Mouse (Mus musculus) liver, embryonic 12.5 days (tissue): ENCODE measurements around the gene Amh. TPM values are rescaled to one million over a fixed set of nuclear protein-coding genes. Genes with fewer than 3 reads are reported as not detected.
A peak's percentile ranks its signal among the peaks of the same experiment; 100 is the strongest.
"Not testable (repeated sequence)": the region's sequence is repeated elsewhere in the genome, so short reads cannot be mapped to it uniquely, and the experiment has no call there.

ENCODE experiments used
- ATAC-seq: fragments of 200-750 bp; cut with Nextera tagmentation; 2 replicates; pipeline ENCODE4 v1.8.0; 2017; ENCODE audit warnings: moderate number of reproducible peaks, mild to moderate bottlenecking, moderate library complexity
- H3K27ac ChIP-seq: fragments of 300-500 bp; sonication (generic); 2 replicates; pipeline ENCODE4 v1.5.1; 2016; ENCODE audit warnings: mild to moderate bottlenecking
- H3K27me3 ChIP-seq: fragments of 300-500 bp; sonication (generic); replicated peaks from 2 replicates; pipeline ENCODE4 v1.6.1; 2016; ENCODE audit warnings: mild to moderate bottlenecking, moderate library complexity
- H3K36me3 ChIP-seq: fragments of 300-500 bp; sonication (generic); 2 replicates; pipeline ENCODE4 v1.6.1; 2016; ENCODE audit warnings: mild to moderate bottlenecking, moderate library complexity
- H3K4me1 ChIP-seq: fragments of 300-500 bp; sonication (generic); 2 replicates; pipeline ENCODE4 v1.6.1; 2016
- H3K4me2 ChIP-seq: fragments of 300-500 bp; sonication (generic); 2 replicates; pipeline ENCODE4 v1.6.1; 2016; ENCODE audit warnings: mild to moderate bottlenecking, moderate library complexity
- H3K4me3 ChIP-seq: fragments of 300-500 bp; sonication (generic); 2 replicates; pipeline ENCODE4 v1.5.1; 2016; ENCODE audit warnings: mild to moderate bottlenecking, moderate library complexity
- H3K9ac ChIP-seq: fragments of 300-500 bp; sonication (generic); 2 replicates; pipeline ENCODE4 v1.6.1; 2016; ENCODE audit warnings: mild to moderate bottlenecking, moderate library complexity
- H3K9me3 ChIP-seq: fragments of 300-500 bp; sonication (generic); replicated peaks from 2 replicates; pipeline ENCODE4 v1.6.1; 2016; ENCODE audit warnings: mild to moderate bottlenecking, moderate library complexity
- WGBS: fragments of 180-500 bp; shearing (Covaris S2); methylation state at CpG from one replicate; pipeline ENCODE4 v1.1.7; 2016; ENCODE audit not compliant: insufficient replicate concordance; 5-methylcytosine and 5-hydroxymethylcytosine counted together
- polyA plus RNA-seq: library from polyadenylated mRNA; unstranded; fragments of >200 nt; fragmentation: Nextera tagmentation; extraction: Ambion mirVana; gene quantifications from 2 replicates; pipeline ENCODE4 v1.2.1, GENCODE M21; 2016

Amh gene
- polyA plus RNA-seq, 1 experiment from 2014 or later, result not detected

- Histone ChIP-seq H3K9me3 (no peaks in the 10 kb centered on the region), H3K4me3 (peak overlapping the region; percentile 17; the same call in 1 of the 2 replicates), H3K4me1 (peaks cover 50% of the 10 kb centered on the region), H3K4me2 (peak overlapping the region; percentile 41), H3K27ac (no peak overlapping the region), H3K9ac (no peak overlapping the region), H3K36me3 (peaks cover 6% of the 10 kb centered on the region), H3K27me3 (peaks cover 80% of the 10 kb centered on the region)
- 5% methylated on average over 20 of the region's 20 CpGs for WGBS
- no peak for ATAC-seq
These were observed 5.0 kb downstream of the Amh start for GRCm38 (mm10) chr10:80810084-80810483.

DNA sequence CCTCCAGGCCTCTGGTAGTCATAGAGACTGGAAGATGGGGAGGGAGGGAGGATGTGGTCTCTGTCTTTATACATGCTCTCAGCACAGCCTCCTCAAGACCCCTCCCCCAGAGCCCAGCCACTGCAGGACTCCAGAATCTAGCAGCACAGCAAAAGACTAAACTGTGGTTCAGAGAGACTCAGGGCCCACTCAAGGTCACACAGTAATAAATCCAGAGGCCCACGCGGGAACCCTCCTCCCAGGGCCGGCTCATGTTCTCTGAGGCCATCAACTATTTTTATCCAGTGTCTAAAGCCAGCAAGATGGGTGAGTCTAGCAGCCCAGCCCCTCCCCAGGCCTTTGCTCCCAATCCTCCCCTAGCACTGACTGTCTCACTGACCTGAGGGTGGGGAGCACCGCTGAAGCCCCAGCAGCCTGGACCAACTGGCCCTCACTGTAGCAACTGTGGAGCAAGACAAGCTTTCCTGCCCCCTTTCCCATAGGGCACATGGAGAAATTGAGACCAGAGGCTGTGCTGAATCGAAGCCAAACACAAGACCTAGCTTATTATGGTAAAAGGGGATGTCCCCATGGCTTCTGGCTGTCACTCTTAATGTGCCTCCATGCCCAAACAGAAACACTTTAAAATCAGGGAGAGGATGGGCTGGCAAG is 7.5 kb downstream of the Amh start:
- Histone ChIP-seq H3K27ac (no peak overlapping the region), H3K4me1 (peaks cover 31% of the 10 kb centered on the region), H3K9ac (no peak overlapping the region), H3K4me2 (no peak overlapping the region), H3K27me3 (peaks cover 65% of the 10 kb centered on the region), H3K36me3 (no peaks in the 10 kb centered on the region), H3K9me3 (no peaks in the 10 kb centered on the region), H3K4me3 (no peak overlapping the region)
- ATAC-seq, result no peak
- WGBS, result 39% methylated on average over 5 of the region's 5 CpGs

- no peaks in the 10 kb centered on the region for H3K9me3 ChIP-seq
- 62% methylated on average over 4 of the region's 4 CpGs for WGBS
- H3K36me3 ChIP-seq, result no peaks in the 10 kb centered on the region
- H3K27me3 ChIP-seq, result peaks cover 57% of the 10 kb centered on the region
- peaks cover 30% of the 10 kb centered on the region for H3K4me1 ChIP-seq
- H3K9ac ChIP-seq, result no peak within 1 kb of the TSS
- no peak within 1 kb of the TSS for H3K4me2 ChIP-seq
- no peak within 1 kb of the TSS for H3K4me3 ChIP-seq
- no peak within 1 kb of the TSS for H3K27ac ChIP-seq
- ATAC-seq, result no peak
These were observed 8.3 kb downstream of the Amh start, which contains the start of gene Jsrp1 for GRCm38 (mm10) chr10:80813366-80813765. TSS of gene Jsrp1 (minus strand) at chr10:80813498.

DNA sequence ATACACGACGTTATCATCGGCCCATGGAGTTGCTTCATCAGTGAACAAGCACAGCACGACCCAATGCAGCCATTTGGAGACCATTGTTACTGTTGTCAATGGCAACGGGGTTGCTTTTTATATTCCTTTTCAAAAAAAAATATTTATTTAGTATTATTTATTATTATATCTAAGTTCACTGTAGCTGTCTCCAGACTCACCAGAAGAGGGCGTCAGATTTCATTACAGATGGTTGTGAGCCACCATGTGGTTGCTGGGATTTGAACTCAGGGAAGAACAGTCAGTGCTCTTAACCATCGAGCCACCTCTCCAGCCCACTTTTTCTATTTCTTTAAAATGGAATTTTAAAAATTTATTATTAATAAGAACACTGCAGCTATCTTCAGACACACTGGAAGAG is 9.8 kb downstream of the Amh start:
- WGBS, result 55% methylated on average over 7 of the region's 7 CpGs
- Histone ChIP-seq H3K4me1 (peaks cover 34% of the 10 kb centered on the region), H3K27me3 (peaks cover 42% of the 10 kb centered on the region)

DNA sequence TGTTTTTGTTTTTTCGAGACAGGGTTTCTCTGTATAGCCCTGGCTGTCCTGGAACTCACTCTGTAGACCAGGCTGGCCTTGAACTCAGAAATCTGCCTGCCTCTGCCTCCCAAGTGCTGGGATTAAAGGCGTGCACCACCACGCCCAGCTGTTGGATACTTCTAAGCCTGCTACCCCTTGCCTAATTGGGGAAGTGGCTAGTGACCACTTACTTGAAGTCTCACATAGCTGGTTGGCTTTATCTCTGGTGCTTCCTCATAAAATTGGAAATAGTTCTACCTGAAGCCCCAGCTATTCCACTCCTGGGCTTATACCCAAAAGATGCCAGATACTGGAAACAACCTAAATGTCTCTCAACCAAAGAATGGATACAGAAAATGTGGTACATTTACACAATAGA is 11.3 kb downstream of the Amh start:
- H3K9me3 ChIP-seq, H3K9ac ChIP-seq, H3K27ac ChIP-seq, H3K36me3 ChIP-seq, H3K4me3 ChIP-seq, ATAC-seq, H3K4me2 ChIP-seq: not testable (repeated sequence)
- 54% methylated on average over 3 of the region's 3 CpGs for WGBS
- Histone ChIP-seq H3K27me3 (peaks cover 27% of the 10 kb centered on the region), H3K4me1 (peaks cover 35% of the 10 kb centered on the region)

More for the DNA sequence above, 9.8 kb downstream of the Amh start:
- no peaks in the 10 kb centered on the region for H3K36me3 ChIP-seq
- no peak overlapping the region for H3K9ac ChIP-seq
- no peaks in the 10 kb centered on the region for H3K9me3 ChIP-seq
- no peak for ATAC-seq
- H3K4me3 ChIP-seq, result no peak overlapping the region
- no peak overlapping the region for H3K4me2 ChIP-seq
- no peak overlapping the region for H3K27ac ChIP-seq

DNA sequence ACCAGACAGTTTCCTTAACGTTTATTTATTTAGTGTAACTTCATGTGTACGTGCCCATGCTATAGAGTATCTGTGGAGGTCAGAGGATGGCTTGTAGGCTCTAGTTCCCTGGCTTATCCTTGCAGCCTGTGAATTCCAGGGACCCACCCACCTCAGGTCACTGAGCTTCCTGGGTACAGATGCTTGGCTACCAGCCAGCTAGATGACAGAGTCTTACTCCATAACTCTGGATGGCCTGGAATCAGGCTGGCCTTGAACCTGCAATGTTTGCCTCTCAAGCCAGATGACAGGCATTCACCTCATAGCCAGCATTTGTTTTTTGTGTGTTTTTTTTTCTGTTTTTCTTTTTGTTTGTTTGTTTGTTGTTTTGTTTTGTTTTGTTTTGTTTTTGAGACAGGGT is 12.1 kb downstream of the Amh start:
- Histone ChIP-seq H3K27me3 (peaks cover 19% of the 10 kb centered on the region), H3K4me2 (no peak overlapping the region), H3K36me3 (no peaks in the 10 kb centered on the region), H3K4me3 (no peak overlapping the region), H3K27ac (no peak overlapping the region), H3K9me3 (no peaks in the 10 kb centered on the region), H3K4me1 (peaks cover 43% of the 10 kb centered on the region), H3K9ac (no peak overlapping the region)
- WGBS, result 65% methylated on average over 2 of the region's 2 CpGs
- no peak for ATAC-seq

GRCm38 (mm10) chr10:80817955-80818354 is 12.9 kb downstream of the Amh start:
- H3K4me2 ChIP-seq, H3K9ac ChIP-seq, ATAC-seq, H3K4me3 ChIP-seq, H3K36me3 ChIP-seq, H3K9me3 ChIP-seq: not testable (repeated sequence)
- Histone ChIP-seq H3K4me1 (peaks cover 51% of the 10 kb centered on the region), H3K27ac (peak overlapping the region; percentile 95), H3K27me3 (peaks cover 11% of the 10 kb centered on the region)
- 83% methylated on average over 7 of the region's 7 CpGs for WGBS

GRCm38 (mm10) chr10:80818599-80819281 is 13.7 kb downstream of the Amh start:
- WGBS, result 30% methylated on average over 6 of the region's 6 CpGs
- H3K4me3 ChIP-seq, result no peak overlapping the region
- peak overlapping the region; percentile 95 for H3K27ac ChIP-seq
- peaks cover 59% of the 10 kb centered on the region for H3K4me1 ChIP-seq
- no peaks in the 10 kb centered on the region for H3K9me3 ChIP-seq
- H3K27me3 ChIP-seq, result 0 out of 2 replicates have a peak, but pooled peaks cover 4% of the 10 kb centered on the region
- H3K36me3 ChIP-seq, result no peaks in the 10 kb centered on the region
- H3K4me2 ChIP-seq, result peak overlapping the region; percentile 45
- H3K9ac ChIP-seq, result peak overlapping the region; percentile 61
- peak; percentile 98 for ATAC-seq

DNA sequence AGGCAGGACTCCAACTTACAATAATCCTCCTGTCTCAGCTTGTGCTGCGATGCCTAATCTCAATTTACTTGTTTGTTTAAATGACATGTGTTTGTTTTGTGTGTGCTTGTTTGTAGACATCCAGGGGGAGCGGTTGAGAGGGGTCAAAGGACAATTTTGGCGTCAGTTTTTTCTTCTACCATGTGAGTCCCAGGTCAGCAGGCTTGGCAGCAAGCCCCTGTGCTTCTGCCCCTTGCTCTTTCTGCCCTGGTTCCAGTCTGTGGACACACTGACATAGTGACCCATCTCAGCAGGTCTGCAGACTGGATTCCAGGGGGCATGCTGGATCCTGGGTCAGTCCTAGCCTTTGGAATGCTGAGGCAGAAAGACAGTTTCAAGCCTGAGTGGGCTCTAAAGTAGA is 14.4 kb downstream of the Amh start:
- ATAC-seq, result no peak
- Histone ChIP-seq H3K9me3 (no peaks in the 10 kb centered on the region), H3K9ac (peak overlapping the region; percentile 61), H3K36me3 (no peaks in the 10 kb centered on the region), H3K27ac (peak overlapping the region; percentile 95), H3K4me3 (no peak overlapping the region), H3K4me1 (peaks cover 65% of the 10 kb centered on the region), H3K27me3 (0 out of 2 replicates have a peak, but pooled peaks cover 2% of the 10 kb centered on the region), H3K4me2 (peak overlapping the region; percentile 45)
- 54% methylated on average over 3 of the region's 3 CpGs for WGBS

DNA sequence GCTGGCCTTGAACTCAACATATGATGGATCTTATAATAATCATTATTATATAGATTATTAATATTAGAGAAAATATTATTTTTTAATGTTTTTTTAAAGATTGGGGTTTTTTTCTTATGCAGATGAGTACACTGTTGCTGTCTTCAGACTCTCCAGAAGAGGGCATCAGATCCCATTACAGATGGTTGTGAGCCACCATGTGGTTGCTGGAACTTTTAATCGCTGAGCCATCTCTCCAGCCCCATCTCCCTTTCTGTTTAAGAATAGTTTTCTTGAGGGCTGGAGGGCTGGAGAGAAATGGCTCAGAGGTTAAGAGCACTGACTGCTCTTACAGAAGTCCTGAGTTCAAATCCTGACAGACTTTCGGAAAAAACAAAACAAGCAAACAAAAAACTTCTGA is 16.9 kb downstream of the Amh start:
- Histone ChIP-seq H3K4me3 (no peak overlapping the region), H3K4me2 (peak overlapping the region; percentile 18; the same call in 1 of the 2 replicates), H3K36me3 (no peaks in the 10 kb centered on the region), H3K9me3 (no peaks in the 10 kb centered on the region), H3K4me1 (peaks cover 77% of the 10 kb centered on the region), H3K27me3 (no peaks in the 10 kb centered on the region), H3K27ac (peak overlapping the region; percentile 82), H3K9ac (peak overlapping the region; percentile 27; the same call in 1 of the 2 replicates)
- 39% methylated on average over 2 of the region's 2 CpGs for WGBS
- ATAC-seq, result no peak

- no peaks in the 10 kb centered on the region for H3K9me3 ChIP-seq
- peak overlapping the region; percentile 18; the same call in 1 of the 2 replicates for H3K4me2 ChIP-seq
- H3K36me3 ChIP-seq, result peaks cover 2% of the 10 kb centered on the region
- 74% methylated on average over 5 of the region's 5 CpGs for WGBS
- H3K4me3 ChIP-seq, result no peak overlapping the region
- no peak for ATAC-seq
- H3K9ac ChIP-seq, result peak overlapping the region; percentile 27; the same call in 1 of the 2 replicates
- peaks cover 77% of the 10 kb centered on the region for H3K4me1 ChIP-seq
- no peaks in the 10 kb centered on the region for H3K27me3 ChIP-seq
- H3K27ac ChIP-seq, result peak overlapping the region; percentile 82
These were observed 17.5 kb downstream of the Amh start for GRCm38 (mm10) chr10:80822528-80822927.

- no peak overlapping the region for H3K9ac ChIP-seq
- no peak for ATAC-seq
- no peak overlapping the region for H3K4me2 ChIP-seq
- peaks cover 78% of the 10 kb centered on the region for H3K4me1 ChIP-seq
- WGBS, result 68% methylated on average over 1 of the region's 1 CpGs
- no peaks in the 10 kb centered on the region for H3K9me3 ChIP-seq
- H3K4me3 ChIP-seq, result no peak overlapping the region
- H3K27me3 ChIP-seq, result no peaks in the 10 kb centered on the region
- H3K27ac ChIP-seq, result peak overlapping the region; percentile 96
- peaks cover 10% of the 10 kb centered on the region for H3K36me3 ChIP-seq
These were observed 18.3 kb downstream of the Amh start for GRCm38 (mm10) chr10:80823316-80823715.
